Mouse (Mus musculus): ENCODE results near the gene Slc1a3. TPM values are rescaled to one million over a fixed set of nuclear protein-coding genes. Genes with fewer than 3 reads are reported as not detected.

Slc1a3 gene
- not detected for total RNA-seq (2023)

DNA sequence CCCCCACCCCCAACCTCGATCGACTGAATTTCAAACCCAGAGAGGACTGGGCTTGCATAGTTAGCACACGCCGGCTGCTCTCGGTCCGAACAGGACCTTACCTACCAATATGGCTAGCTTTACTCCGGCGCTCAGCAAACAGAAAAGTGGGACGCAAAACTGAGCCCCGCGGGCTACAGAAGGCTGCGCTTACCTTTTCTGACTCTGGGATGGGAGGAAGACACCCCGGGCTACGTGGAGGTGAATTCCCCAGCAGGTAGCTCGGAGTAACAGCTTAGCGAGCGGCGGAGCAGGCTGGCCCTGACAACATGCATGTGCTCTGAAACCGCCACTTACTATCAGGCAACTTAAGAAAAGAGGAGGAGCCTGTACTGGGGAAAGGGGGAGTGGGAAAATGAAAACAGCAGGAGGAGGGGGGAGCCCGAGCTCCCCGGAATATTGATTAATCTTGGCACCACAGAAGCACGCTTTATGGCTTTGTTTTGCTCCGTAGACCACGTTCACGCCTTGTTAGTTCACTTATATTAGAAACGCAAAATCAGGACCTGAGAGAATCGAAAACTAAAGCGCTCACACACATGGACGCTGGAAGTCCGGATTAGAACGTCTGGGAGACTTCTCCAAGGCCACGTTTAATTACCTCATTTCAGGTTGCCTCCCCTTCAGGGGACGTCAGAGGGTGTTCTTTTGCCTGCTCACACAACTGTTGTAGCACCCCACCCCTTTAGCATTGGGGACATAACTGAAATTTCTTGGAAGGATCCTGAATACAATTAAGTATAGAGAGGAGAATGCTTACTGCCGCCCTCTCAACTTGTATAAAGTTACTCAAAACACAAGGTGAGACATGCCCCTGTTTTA lies at the start of gene Slc1a3:
Gene Slc1a3 (minus strand): TSS at position 619 of the 861 bp plus-strand sequence.

Other genes with a start within 250 kb of the Slc1a3 start
- not detected for gene Gm2310, start 190.8 kb downstream of the Slc1a3 start, total RNA-seq (2023)